Mouse (Mus musculus): ENCODE measurements around the gene Grm7. TPM values are rescaled to one million over a fixed set of nuclear protein-coding genes. Genes with fewer than 3 reads are reported as not detected.

Gene Grm7
- polyA plus RNA-seq, 1 experiment from 2014 or later, result 4.4 TPM

DNA sequence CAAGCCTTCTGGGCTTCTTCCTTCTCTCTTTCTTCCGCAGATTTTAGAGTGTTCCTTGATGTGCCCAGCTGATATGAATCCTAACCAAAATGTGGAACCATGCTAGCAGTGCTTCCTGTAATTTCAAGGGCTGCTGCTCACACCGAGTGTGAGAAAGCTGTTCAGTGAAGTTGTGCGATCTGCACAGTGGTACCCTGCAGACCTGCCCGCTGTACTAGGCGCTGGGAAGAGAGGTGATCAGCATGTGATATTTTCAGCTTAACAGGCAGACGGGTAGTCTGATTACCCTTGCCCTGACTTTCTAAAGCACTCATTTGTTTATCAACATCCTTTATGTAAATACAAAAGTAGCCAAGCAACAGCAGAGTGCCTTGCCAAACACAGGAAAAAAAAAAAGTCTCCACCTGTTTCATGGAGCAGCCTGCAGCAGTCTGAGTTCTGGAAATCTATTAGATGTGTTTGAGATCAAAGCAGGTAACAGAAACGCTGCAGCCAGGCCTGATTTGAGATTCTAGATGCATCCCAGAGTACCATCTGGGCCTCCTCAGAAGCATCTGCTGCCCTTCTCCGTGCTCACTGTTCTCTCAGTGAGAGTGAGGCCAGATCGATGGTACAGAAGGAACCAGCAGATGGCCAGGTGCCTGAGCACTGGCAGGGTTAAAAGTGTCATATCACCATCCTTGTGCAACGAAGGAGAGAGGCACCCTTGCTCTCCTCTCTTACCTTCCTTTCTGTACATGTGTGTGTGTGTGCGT lies 727.4 kb downstream of the Grm7 start:
- Histone ChIP-seq H3K4me1 (peaks cover 4% of the 10 kb centered on the region; the same call in 1 of the 2 replicates), H3K36me3 (no peaks in the 10 kb centered on the region), H3K4me2 (replicated peaks) (no peak overlapping the region), H3K9me3 (no peaks in the 10 kb centered on the region), H3K9ac (no peak overlapping the region), H3K27me3 (no peaks in the 10 kb centered on the region), H3K27ac (no peak overlapping the region), H3K4me3 (no peak overlapping the region)
- WGBS, result 46% methylated on average over 11 of the region's 11 CpGs
- ATAC-seq (ENCODE audit: low FRiP score, low read depth), result no peak

DNA sequence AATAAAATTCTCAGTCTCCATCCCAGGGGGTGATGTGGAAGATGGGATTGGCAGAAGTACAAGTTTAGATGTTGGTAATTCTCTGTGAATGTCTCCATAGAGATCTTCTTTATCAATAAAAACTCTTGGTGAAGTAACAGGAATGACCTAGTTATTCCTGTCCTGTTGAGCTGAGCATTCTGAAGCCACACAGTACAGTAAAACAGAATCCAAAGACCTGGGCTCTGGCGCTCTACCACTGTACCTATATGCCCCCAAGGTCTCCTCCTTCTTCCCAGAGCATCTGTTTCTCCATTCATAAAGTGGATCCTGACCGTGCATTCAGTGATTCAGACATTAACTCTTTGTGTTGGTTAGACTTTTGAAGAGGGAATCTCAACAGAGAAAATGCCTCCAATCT lies 735.3 kb downstream of the Grm7 start:
- H3K27me3 ChIP-seq, result no peaks in the 10 kb centered on the region
- ATAC-seq (ENCODE audit: low FRiP score, low read depth), result no peak
- WGBS, result 66% methylated on average over 2 of the region's 2 CpGs
- no peak overlapping the region for H3K27ac ChIP-seq
- no peak overlapping the region for H3K4me2 ChIP-seq (replicated peaks)
- H3K9ac ChIP-seq, result no peak overlapping the region
- H3K4me1 ChIP-seq, result no peaks in the 10 kb centered on the region
- H3K9me3 ChIP-seq, result no peaks in the 10 kb centered on the region
- no peaks in the 10 kb centered on the region for H3K36me3 ChIP-seq
- H3K4me3 ChIP-seq, result no peak overlapping the region

DNA sequence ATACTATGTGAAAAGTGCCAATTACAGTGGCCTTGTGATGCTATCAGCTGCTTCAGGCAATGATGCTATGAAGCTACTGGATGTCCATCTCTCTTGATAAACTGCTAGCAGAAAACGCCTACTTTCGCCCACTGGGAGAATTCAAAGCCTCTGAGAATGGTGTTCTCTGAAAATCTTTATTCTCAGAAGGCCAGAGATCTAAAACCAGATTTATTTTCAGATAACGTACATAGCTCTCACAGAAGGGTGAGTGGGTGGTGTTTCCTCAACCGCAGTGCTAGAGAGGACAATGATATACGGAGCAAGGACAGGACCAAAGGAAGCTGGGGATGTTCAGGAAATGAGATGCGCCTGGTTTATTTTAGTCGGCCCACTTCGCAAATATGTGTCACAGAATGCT lies 763.4 kb downstream of the Grm7 start:
- Histone ChIP-seq H3K9ac (no peak overlapping the region), H3K4me3 (no peak overlapping the region), H3K36me3 (no peaks in the 10 kb centered on the region), H3K4me2 (replicated peaks) (no peak overlapping the region), H3K27ac (no peak overlapping the region), H3K27me3 (no peaks in the 10 kb centered on the region), H3K4me1 (no peaks in the 10 kb centered on the region), H3K9me3 (no peaks in the 10 kb centered on the region)
- ATAC-seq (ENCODE audit: low FRiP score, low read depth), result no peak
- 71% methylated on average over 8 of the region's 8 CpGs for WGBS

DNA sequence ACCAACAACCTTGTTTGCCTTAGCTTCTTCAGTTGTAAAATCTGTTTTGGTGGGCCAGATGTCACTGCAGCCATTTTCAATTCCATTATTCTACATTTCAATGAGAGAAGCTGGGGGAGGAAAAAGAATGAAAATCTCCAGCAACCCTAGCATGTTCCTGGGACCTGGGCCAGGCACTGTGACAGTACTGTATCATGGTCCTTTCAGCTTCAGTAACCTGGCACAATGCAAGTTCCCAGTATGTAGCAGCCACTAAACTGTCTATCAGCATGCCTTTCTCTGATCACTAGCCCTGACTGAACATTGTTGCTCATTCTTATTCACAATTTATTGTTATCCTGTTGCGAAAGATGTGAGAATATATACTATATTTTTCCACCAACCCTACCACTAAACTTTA lies 779.4 kb downstream of the Grm7 start:
- Histone ChIP-seq H3K4me2 (replicated peaks) (no peak overlapping the region), H3K27ac (no peak overlapping the region), H3K4me3 (no peak overlapping the region), H3K27me3 (no peaks in the 10 kb centered on the region), H3K36me3 (no peaks in the 10 kb centered on the region), H3K9me3 (no peaks in the 10 kb centered on the region), H3K9ac (no peak overlapping the region), H3K4me1 (no peaks in the 10 kb centered on the region)
- ATAC-seq (ENCODE audit: low FRiP score, low read depth), result no peak
- 88% methylated on average over 1 of the region's 1 CpGs for WGBS

DNA sequence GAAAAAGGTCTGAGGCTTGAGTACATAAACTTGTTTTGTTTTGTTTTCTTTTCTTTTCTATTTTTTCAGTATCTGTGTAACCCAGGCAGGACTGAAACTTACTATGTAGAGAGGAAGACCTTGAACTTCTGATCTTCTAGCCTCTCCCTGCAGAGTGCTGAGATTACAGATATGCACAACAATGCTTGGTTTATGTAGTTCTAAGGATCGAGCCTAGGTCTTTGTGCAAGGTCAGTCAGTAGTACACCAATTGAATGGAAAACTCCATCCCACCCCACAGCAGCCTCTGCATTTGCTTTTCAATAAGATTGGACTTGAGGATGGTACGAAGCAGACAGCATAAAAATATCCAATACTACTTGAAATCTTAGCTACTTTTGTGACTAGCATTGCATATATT lies 800.8 kb downstream of the Grm7 start:
- H3K9me3 ChIP-seq, result no peaks in the 10 kb centered on the region
- no peaks in the 10 kb centered on the region for H3K27me3 ChIP-seq
- no peak overlapping the region for H3K4me3 ChIP-seq
- WGBS, result 85% methylated on average over 2 of the region's 2 CpGs
- H3K9ac ChIP-seq, result no peak overlapping the region
- no peak overlapping the region for H3K4me2 ChIP-seq (replicated peaks)
- H3K27ac ChIP-seq, result no peak overlapping the region
- no peaks in the 10 kb centered on the region for H3K36me3 ChIP-seq
- no peaks in the 10 kb centered on the region for H3K4me1 ChIP-seq
- ATAC-seq (ENCODE audit: low FRiP score, low read depth), result no peak

DNA sequence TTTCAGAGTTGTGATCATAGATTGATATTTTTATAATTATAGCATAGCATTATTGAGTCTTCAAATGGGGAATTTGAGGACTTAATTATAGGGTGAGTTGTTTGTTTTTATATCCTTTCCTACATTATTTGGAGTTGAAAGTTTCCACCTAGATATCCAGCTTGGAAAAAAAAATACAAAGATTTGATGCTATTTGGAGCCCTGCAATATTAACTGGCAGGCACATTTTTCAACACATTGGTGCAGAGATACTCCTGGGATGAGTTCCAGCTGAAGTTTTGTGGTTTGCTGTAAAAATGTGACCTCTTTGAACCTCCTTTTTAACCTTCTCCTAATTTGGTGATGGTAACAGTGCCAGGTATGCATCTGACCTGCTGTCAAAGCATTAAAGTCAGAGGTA lies 802.5 kb downstream of the Grm7 start:
- no peak for ATAC-seq (ENCODE audit: low FRiP score, low read depth)
- H3K9ac ChIP-seq, result no peak overlapping the region
- H3K27ac ChIP-seq, result no peak overlapping the region
- no peaks in the 10 kb centered on the region for H3K4me1 ChIP-seq
- no peaks in the 10 kb centered on the region for H3K27me3 ChIP-seq
- no peaks in the 10 kb centered on the region for H3K9me3 ChIP-seq
- H3K4me2 ChIP-seq (replicated peaks), result no peak overlapping the region
- no peaks in the 10 kb centered on the region for H3K36me3 ChIP-seq
- no peak overlapping the region for H3K4me3 ChIP-seq

DNA sequence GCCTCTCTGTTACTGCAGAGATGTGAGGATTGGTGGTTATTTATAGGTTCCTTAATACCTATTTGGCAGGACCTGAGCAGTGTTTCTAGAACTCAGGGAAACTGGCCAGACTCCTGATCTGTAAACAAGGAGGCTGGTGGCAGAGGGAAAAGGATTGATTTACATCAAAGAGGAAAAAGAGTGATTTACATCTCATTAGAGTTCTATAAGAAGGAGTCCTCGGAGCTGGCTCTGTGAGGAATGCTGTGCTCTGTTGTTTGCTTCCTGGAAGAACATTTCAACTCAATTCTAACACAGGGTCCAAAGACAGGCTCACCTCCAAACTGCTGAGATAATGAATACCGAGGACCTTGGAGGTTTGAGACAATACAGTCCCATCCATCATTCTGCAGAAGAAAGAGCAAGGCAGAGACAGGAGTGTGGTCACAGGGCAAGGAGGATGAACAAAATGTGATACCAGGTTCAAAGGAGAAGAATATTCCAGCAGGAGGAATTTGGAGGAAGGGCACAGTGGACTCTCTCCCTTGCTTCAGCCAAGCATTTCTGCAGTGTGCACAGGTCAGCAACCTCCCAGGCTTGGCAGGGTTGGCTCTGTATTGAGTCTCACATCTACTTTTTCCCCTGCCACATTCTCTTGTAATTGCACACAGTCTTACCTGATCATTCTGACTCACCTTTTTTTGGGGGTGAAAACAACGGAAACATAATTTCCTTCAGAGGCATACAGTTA lies 803.8 kb downstream of the Grm7 start:
- Histone ChIP-seq H3K36me3 (no peaks in the 10 kb centered on the region), H3K27ac (no peak overlapping the region), H3K4me2 (replicated peaks) (no peak overlapping the region), H3K4me3 (no peak overlapping the region), H3K9me3 (no peaks in the 10 kb centered on the region), H3K4me1 (no peaks in the 10 kb centered on the region), H3K27me3 (no peaks in the 10 kb centered on the region), H3K9ac (no peak overlapping the region)
- no peak for ATAC-seq (ENCODE audit: low FRiP score, low read depth)
- 33% methylated on average over 3 of the region's 3 CpGs for WGBS

DNA sequence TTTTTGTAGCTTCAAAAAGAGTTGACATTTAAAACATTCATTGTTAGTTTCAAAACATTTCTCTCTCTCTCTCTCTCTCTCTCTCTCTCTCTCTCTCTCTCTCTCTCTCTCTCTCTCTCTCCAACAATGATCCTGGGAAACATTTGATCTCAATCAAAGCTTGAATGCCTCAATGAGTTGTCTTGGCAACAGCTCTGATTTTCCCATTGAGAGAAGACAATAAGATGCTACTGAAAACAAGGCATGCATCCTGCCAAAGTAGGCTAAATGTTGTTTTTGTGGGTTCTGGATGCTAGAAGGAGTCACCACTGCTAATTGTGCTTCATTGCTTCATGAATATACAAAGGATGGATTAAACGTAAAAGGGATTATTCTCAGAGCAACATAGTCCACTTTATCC lies 836.5 kb downstream of the Grm7 start:
- ATAC-seq (ENCODE audit: low FRiP score, low read depth), result no peak
- Histone ChIP-seq H3K9me3 (no peaks in the 10 kb centered on the region), H3K27ac (no peak overlapping the region), H3K27me3 (no peaks in the 10 kb centered on the region), H3K36me3 (no peaks in the 10 kb centered on the region), H3K4me3 (no peak overlapping the region), H3K9ac (no peak overlapping the region), H3K4me1 (no peaks in the 10 kb centered on the region), H3K4me2 (replicated peaks) (no peak overlapping the region)
- WGBS, result 81% methylated on average over 1 of the region's 1 CpGs

DNA sequence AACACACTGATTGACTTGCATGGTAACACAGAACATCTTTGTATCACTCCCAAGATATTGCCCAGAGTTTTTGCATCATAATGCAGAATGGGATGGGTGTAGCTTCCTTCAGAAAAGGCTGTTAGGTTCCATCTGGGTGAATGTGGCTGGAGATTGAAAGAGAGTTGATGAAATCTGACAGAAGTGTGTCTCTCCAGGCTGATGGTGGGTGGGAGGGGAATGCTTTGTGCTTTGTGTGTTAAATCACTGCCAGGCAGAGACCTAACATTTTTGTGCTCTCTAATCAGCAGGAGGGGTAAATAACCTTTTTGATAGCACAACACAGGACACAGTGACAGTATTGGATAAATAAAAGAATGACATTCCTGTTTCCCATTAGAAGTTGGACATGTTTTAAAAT lies 840.7 kb downstream of the Grm7 start:
- ATAC-seq (ENCODE audit: low FRiP score, low read depth), result no peak
- Histone ChIP-seq H3K9me3 (no peaks in the 10 kb centered on the region), H3K27me3 (no peaks in the 10 kb centered on the region), H3K9ac (no peak overlapping the region), H3K4me2 (replicated peaks) (no peak overlapping the region), H3K4me1 (no peaks in the 10 kb centered on the region), H3K4me3 (no peak overlapping the region), H3K27ac (no peak overlapping the region), H3K36me3 (no peaks in the 10 kb centered on the region)

DNA sequence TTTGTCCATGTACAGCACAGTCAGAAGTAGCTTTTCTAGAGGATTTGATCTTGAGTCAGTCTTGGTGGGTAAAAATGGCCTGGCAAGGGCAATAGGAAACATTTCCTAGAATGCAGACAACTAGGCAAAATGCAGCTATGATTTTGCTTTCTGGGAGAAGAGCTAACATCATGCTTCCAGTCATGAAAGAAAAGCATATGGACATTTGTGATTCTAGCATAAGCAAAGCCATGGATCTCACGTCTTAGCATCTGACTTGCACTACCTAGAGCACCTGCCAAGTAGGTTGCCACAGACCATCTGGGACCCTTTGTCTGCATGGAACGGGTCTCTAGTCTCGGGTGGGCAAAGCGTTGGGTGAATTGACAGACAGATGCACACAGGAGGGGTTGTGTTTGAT lies 842.2 kb downstream of the Grm7 start:
- H3K9ac ChIP-seq, result no peak overlapping the region
- H3K27ac ChIP-seq, result no peak overlapping the region
- no peaks in the 10 kb centered on the region for H3K9me3 ChIP-seq
- H3K27me3 ChIP-seq, result no peaks in the 10 kb centered on the region
- no peak overlapping the region for H3K4me3 ChIP-seq
- no peak overlapping the region for H3K4me2 ChIP-seq (replicated peaks)
- H3K4me1 ChIP-seq, result no peaks in the 10 kb centered on the region
- H3K36me3 ChIP-seq, result no peaks in the 10 kb centered on the region
- no peak for ATAC-seq (ENCODE audit: low FRiP score, low read depth)
- 86% methylated on average over 4 of the region's 4 CpGs for WGBS

DNA sequence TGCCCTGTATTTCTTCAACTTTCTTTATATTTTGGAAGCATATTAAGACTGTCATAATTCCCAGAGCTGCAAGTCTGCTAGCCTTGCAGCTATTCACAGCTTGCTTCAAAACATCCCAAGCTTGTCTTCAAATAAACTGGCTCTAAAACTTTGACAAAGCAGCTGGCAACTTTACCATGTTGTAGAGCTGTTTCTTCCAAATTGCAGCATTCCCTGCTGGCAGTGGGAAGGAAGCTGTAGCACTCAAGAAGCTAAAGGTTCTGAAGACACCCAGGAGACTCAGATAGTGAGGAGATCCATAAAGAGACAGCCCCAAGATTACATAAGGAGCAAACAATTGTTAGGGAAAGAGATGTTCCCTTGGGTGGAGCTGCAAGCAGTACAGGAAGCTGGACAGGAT lies 846.8 kb downstream of the Grm7 start:
- no peak overlapping the region for H3K4me3 ChIP-seq
- no peaks in the 10 kb centered on the region for H3K27me3 ChIP-seq
- no peak overlapping the region for H3K4me2 ChIP-seq (replicated peaks)
- no peaks in the 10 kb centered on the region for H3K9me3 ChIP-seq
- ATAC-seq (ENCODE audit: low FRiP score, low read depth), result no peak
- H3K36me3 ChIP-seq, result no peaks in the 10 kb centered on the region
- H3K9ac ChIP-seq, result no peak overlapping the region
- no peak overlapping the region for H3K27ac ChIP-seq
- no peaks in the 10 kb centered on the region for H3K4me1 ChIP-seq

DNA sequence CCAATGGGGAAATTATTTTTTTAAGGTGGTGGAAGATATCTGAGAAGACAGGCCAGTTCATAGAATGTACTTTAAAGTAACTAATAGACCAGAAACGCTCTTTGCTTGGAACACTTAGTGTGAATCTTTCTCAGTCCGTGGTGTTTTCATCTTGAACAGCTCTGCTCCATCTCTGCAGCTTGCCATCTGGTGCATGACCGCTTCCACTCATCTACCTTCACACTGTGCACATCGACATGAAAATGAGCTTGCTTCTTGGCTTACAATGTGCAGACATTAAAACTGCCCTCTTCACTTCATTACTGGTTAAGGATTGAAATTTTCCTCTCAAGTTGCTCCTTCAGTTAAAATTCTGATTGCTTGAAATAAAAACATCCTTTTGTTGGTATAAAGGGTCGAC lies 854.2 kb downstream of the Grm7 start:
- no peaks in the 10 kb centered on the region for H3K9me3 ChIP-seq
- WGBS, result 83% methylated on average over 5 of the region's 5 CpGs
- no peaks in the 10 kb centered on the region for H3K36me3 ChIP-seq
- H3K4me2 ChIP-seq (replicated peaks), result no peak overlapping the region
- no peak for ATAC-seq (ENCODE audit: low FRiP score, low read depth)
- no peaks in the 10 kb centered on the region for H3K27me3 ChIP-seq
- no peaks in the 10 kb centered on the region for H3K4me1 ChIP-seq
- H3K27ac ChIP-seq, result no peak overlapping the region
- H3K9ac ChIP-seq, result no peak overlapping the region
- no peak overlapping the region for H3K4me3 ChIP-seq

Data from limb, embryonic 13.5 days (tissue).